18 mouse cellular contexts compared by ENCODE assay signal in genomic region chr2:6309373-6309821, GRCm38 (mm10). TPM values are rescaled to one million over a fixed set of nuclear protein-coding genes. Genes with fewer than 3 reads are reported as not detected.
DNase-seq lines count a peak whose midpoint lies in the region; ATAC-seq lines count a peak whose summit lies in the region.
"Had no signal": no experiment of that assay in that cellular context is flagged by ENCODE, and none has a peak within 500 bp of the region (broad histone marks: within the 10 kb centered on the region; RNA-seq: fewer than 3 reads in every experiment).

No protein-coding gene starts in this region.

- peak; percentile 47 for DNase-seq in embryonic facial prominence, embryonic 14.5 days (ENCODE audit: low spot score)
- no peak for DNase-seq in embryonic facial prominence, embryonic 10.5 days (ENCODE audit: low spot score)
- DNase-seq in CD4-positive helper T cell, adult 2 months (ENCODE audit: low read depth, low spot score) = peak; percentile 72
- peak; percentile 55 to 76 for DNase-seq in natural killer cell, adult 2 months (ENCODE audit: low spot score in 2 of 2)
- DNase-seq in urinary bladder, postnatal 14 days (ENCODE audit: low spot score) = no peak
- DNase-seq in cerebellum, postnatal 36 days = no peak
- DNase-seq in forebrain, embryonic 11.5 days (ENCODE audit: low spot score) = no peak
- DNase-seq: cerebellum, postnatal 14 days; gastrocnemius, postnatal 14 days; kidney, postnatal 36 days; left cerebral cortex, postnatal 4 days; liver, embryonic 13.5 days; right cerebral cortex, postnatal 25 days had no signal

- no peak overlapping the region for H3K27ac ChIP-seq in embryonic facial prominence, embryonic 14.5 days (replicated peaks; ENCODE audit: low read depth, low read length)
- H3K27ac ChIP-seq in embryonic facial prominence, embryonic 10.5 days (replicated peaks) = no peak overlapping the region
- H3K27ac ChIP-seq in forebrain, embryonic 11.5 days (ENCODE audit: low read depth, low read length) = no peak overlapping the region
- H3K27ac ChIP-seq: embryonic facial prominence, embryonic 12.5 days; liver, embryonic 13.5 days; midbrain, embryonic 12.5 days had no signal

- no peak overlapping the region for H3K9ac ChIP-seq in embryonic facial prominence, embryonic 14.5 days (ENCODE audit: low read depth, low read length)
- no peak overlapping the region for H3K9ac ChIP-seq in forebrain, embryonic 11.5 days (ENCODE audit: low read length)
- H3K9ac ChIP-seq: embryonic facial prominence, embryonic 12.5 days; liver, embryonic 13.5 days; midbrain, embryonic 12.5 days had no signal

- WGBS in embryonic facial prominence, embryonic 14.5 days = 56% methylated on average over 6 of the region's 6 CpGs
- WGBS in embryonic facial prominence, embryonic 10.5 days = 80% methylated on average over 6 of the region's 6 CpGs
- 87% methylated on average over 6 of the region's 6 CpGs for WGBS in forebrain, embryonic 11.5 days

- no peaks in the 10 kb centered on the region for H3K27me3 ChIP-seq in embryonic facial prominence, embryonic 14.5 days (replicated peaks; ENCODE audit: control insufficient read depth, insufficient read depth, low read length)
- no peaks in the 10 kb centered on the region for H3K27me3 ChIP-seq in embryonic facial prominence, embryonic 10.5 days (replicated peaks; ENCODE audit: low read depth, poor library complexity, severe bottlenecking)
- no peaks in the 10 kb centered on the region for H3K27me3 ChIP-seq in forebrain, embryonic 11.5 days (ENCODE audit: control insufficient read depth, insufficient read depth, low read length)
- H3K27me3 ChIP-seq: embryonic facial prominence, embryonic 12.5 days; midbrain, embryonic 12.5 days had no signal

- H3K4me3 ChIP-seq in embryonic facial prominence, embryonic 14.5 days (ENCODE audit: low read depth, low read length) = no peak overlapping the region
- no peak overlapping the region for H3K4me3 ChIP-seq in embryonic facial prominence, embryonic 10.5 days
- H3K4me3 ChIP-seq in forebrain, embryonic 11.5 days (ENCODE audit: low read depth, low read length) = no peak overlapping the region
- H3K4me3 ChIP-seq: embryonic facial prominence, embryonic 12.5 days; liver, embryonic 13.5 days; midbrain, embryonic 12.5 days; myocyte had no signal

- no peak overlapping the region for H3K4me2 ChIP-seq in embryonic facial prominence, embryonic 14.5 days (ENCODE audit: low read depth, low read length)
- no peak overlapping the region for H3K4me2 ChIP-seq in forebrain, embryonic 11.5 days (ENCODE audit: low read depth, low read length, severe bottlenecking)
- H3K4me2 ChIP-seq: embryonic facial prominence, embryonic 12.5 days; heart, embryonic 11.5 days; liver, embryonic 13.5 days; midbrain, embryonic 12.5 days had no signal

- no peaks in the 10 kb centered on the region for H3K4me1 ChIP-seq in embryonic facial prominence, embryonic 14.5 days (ENCODE audit: control insufficient read depth, insufficient read depth, low read length)
- no peaks in the 10 kb centered on the region for H3K4me1 ChIP-seq in embryonic facial prominence, embryonic 10.5 days
- H3K4me1 ChIP-seq in forebrain, embryonic 11.5 days (replicated peaks; ENCODE audit: control insufficient read depth, insufficient read depth, low read length) = no peaks in the 10 kb centered on the region
- H3K4me1 ChIP-seq: embryonic facial prominence, embryonic 12.5 days; midbrain, embryonic 12.5 days had no signal

- no peaks in the 10 kb centered on the region for H3K36me3 ChIP-seq in embryonic facial prominence, embryonic 14.5 days (ENCODE audit: control insufficient read depth, insufficient read depth, low read length)
- H3K36me3 ChIP-seq in embryonic facial prominence, embryonic 10.5 days (replicated peaks) = no peaks in the 10 kb centered on the region
- no peaks in the 10 kb centered on the region for H3K36me3 ChIP-seq in forebrain, embryonic 11.5 days (ENCODE audit: control insufficient read depth, insufficient read depth, low read length)
- H3K36me3 ChIP-seq: embryonic facial prominence, embryonic 12.5 days; liver, embryonic 13.5 days; midbrain, embryonic 12.5 days had no signal

- no peaks in the 10 kb centered on the region for H3K9me3 ChIP-seq in embryonic facial prominence, embryonic 14.5 days (ENCODE audit: control insufficient read depth, low read length)
- H3K9me3 ChIP-seq in embryonic facial prominence, embryonic 10.5 days = no peaks in the 10 kb centered on the region
- no peaks in the 10 kb centered on the region for H3K9me3 ChIP-seq in forebrain, embryonic 11.5 days (ENCODE audit: control insufficient read depth, low read length)
- H3K9me3 ChIP-seq: embryonic facial prominence, embryonic 12.5 days; liver, embryonic 13.5 days; midbrain, embryonic 12.5 days had no signal

- ATAC-seq in embryonic facial prominence, embryonic 14.5 days (ENCODE audit: low read depth) = no peak
- ATAC-seq in granulocyte monocyte progenitor cell, adult 5-6 weeks (replicated peaks; ENCODE audit: poor library complexity, severe bottlenecking) = peak; percentile 87
- no peak for ATAC-seq in forebrain, embryonic 11.5 days (replicated peaks; ENCODE audit: low FRiP score)

RNA-seq across cellular contexts. Expression of gene Usp6nl, which starts 13.1 kb away (rescaled TPM):
- polyA plus RNA-seq in embryonic facial prominence, embryonic 14.5 days (2014; fragmentation: Nextera tagmentation; extraction: Ambion mirVana) = 8.0 and 8.5 TPM in 2 replicates
- 9.4 and 11.6 TPM in 2 replicates for polyA plus RNA-seq in embryonic facial prominence, embryonic 10.5 days (2016; fragmentation: Nextera tagmentation; extraction: Ambion mirVana)
- 8.3 and 15.5 TPM in 2 replicates for total RNA-seq in granulocyte monocyte progenitor cell, adult 5-6 weeks (2014; fragmentation: Nextera tagmentation)
- 9.7 and 10.4 TPM in 2 replicates for total RNA-seq in granulocyte monocyte progenitor cell, adult 5-6 weeks (2017)
- polyA plus RNA-seq in forebrain, embryonic 11.5 days (2014; fragmentation: Nextera tagmentation; extraction: Ambion mirVana) = 12.8 and 18.3 TPM in 2 replicates

Comparison
In these comparisons a context has a peak if more than half of its experiments do, and no peak if none do; other contexts are left out.
1. DNase-seq: peak in embryonic facial prominence, embryonic 14.5 days (single experiment), CD4-positive helper T cell, adult 2 months (single experiment) and natural killer cell, adult 2 months (2 of 2); none in embryonic facial prominence, embryonic 10.5 days (single experiment), urinary bladder, postnatal 14 days (single experiment), cerebellum, postnatal 36 days (0 of 2) and forebrain, embryonic 11.5 days (single experiment).